Mouse (Mus musculus): ENCODE results near the gene Arhgef15. TPM values are rescaled to one million over a fixed set of nuclear protein-coding genes. Genes with fewer than 3 reads are reported as not detected.

Arhgef15 gene
- total and polyA plus RNA-seq, 3 experiments: 0.04 TPM; not detected in 2

DNA sequence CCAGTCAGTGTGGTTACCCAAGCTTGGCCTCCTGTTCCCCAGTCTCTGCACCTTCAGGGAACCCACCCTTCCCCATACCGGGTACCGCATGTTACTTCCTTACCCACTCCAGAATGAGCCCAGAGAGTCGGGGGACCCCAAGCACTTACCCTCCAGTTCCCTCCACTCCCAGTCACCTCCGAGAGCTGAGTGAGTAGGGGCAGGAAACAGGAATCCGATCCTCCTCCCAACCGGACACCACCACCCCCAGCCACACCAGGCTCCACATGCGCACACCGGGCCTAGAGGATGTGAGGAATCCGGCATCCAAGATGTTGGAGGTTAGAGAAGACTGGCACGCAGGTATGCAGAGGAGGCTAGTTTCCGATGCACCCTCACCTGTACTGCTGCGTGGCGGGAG, 583 bp downstream of the Arhgef15 start:
- Histone ChIP-seq H3K79me2 (replicated peaks; ENCODE audit: control insufficient read depth, extremely low read depth, insufficient read depth, poor library complexity, severe bottlenecking) (no peaks in the 10 kb centered on the region), H3K36me3 (replicated peaks in 1 of 2; ENCODE audit: control insufficient read depth in 1 of 2, insufficient read depth in 1 of 2, low read length in 1 of 2) (no peaks in the 10 kb centered on the region), H3K4me1 (ENCODE audit: control insufficient read depth in 1 of 2, insufficient read depth in 2 of 2) (peaks cover 0 to 9% of the 10 kb centered on the region in 2 experiments; a peak in 3 of 4 replicates), H3K9me3 (replicated peaks; ENCODE audit: low read length) (no peaks in the 10 kb centered on the region), H3K4me3 (replicated peaks in 1 of 3; ENCODE audit: low read depth in 2 of 3, low read length in 2 of 3, poor library complexity in 1 of 3) (no peak overlapping the region), H3K27ac (ENCODE audit: insufficient read depth, low read depth) (no peak overlapping the region), H3K27me3 (replicated peaks) (peaks cover 39% of the 10 kb centered on the region), H3K9ac (ENCODE audit: insufficient read depth, low read depth) (no peak overlapping the region), H3K4me2 (ENCODE audit: insufficient read depth, low read depth, poor library complexity, severe bottlenecking) (no peak overlapping the region)
- dilution Hi-C loops (cut with MboI; ENCODE audit: extremely low pct_ligation_motif_present, extremely low pct_unique_long_range_greater_than_20kb, low sequenced_read_pairs): no loop called here
- no peak for DNase-seq (ENCODE audit: extremely low read depth)
- in situ Hi-C loops (cut with MboI; ENCODE audit: low pct_ligation_motif_present, low pct_unique_long_range_greater_than_20kb, low sequenced_read_pairs): no loop called here
- no peak for TF ChIP-seq ETS1 (conservative IDR thresholded peaks at IDR 0.05; ENCODE audit: low read depth, low read length)
- TF ChIP-seq RCOR1 (conservative IDR thresholded peaks at IDR 0.05; ENCODE audit: low read depth, low read length): no peak

DNA sequence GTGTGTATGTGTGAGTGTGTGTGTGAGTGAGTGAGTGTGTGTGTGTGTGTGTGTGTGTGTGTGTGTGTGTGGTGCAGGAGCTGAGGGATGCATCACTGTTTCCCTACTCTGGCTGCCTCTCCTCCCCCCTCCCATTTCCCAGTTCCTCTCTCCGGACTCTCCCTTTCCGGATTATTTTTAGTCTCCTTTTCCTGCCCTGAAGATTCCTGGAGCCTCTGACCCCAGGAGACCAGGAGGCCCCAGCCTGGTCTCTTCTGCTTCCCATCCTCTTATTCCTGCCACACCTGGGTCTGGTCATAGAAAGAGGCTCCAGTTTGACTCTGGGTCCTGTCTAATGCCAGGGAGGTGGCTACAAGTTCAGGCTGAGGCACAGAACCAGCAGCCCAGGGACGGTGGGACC, 1.2 kb downstream of the Arhgef15 start:
- peaks cover 0 to 9% of the 10 kb centered on the region in 2 experiments; a peak in 3 of 4 replicates for H3K4me1 ChIP-seq (ENCODE audit: control insufficient read depth in 1 of 2, insufficient read depth in 2 of 2)
- H3K36me3 ChIP-seq (replicated peaks in 1 of 2; ENCODE audit: control insufficient read depth in 1 of 2, insufficient read depth in 1 of 2, low read length in 1 of 2): no peaks in the 10 kb centered on the region
- peak; percentile 60 for TF ChIP-seq IRF4 (IDR thresholded peaks at IDR 0.05; ENCODE audit: low read depth, low read length)
- TF ChIP-seq CHD2 (IDR thresholded peaks at IDR 0.05; ENCODE audit: low read length): no peak
- TF ChIP-seq E2F4 (IDR thresholded peaks at IDR 0.05; ENCODE audit: insufficient replicate concordance, low read depth, low read length): no peak
- no peak for TF ChIP-seq NELFE (IDR thresholded peaks at IDR 0.05; ENCODE audit: low read depth, low read length)
- DNase-seq (ENCODE audit: extremely low read depth): no peak
- H3K4me2 ChIP-seq (ENCODE audit: insufficient read depth, low read depth, poor library complexity, severe bottlenecking): no peak overlapping the region
- H3K4me3 ChIP-seq (replicated peaks in 1 of 3; ENCODE audit: low read depth in 2 of 3, low read length in 2 of 3, poor library complexity in 1 of 3): no peak overlapping the region
- no peaks in the 10 kb centered on the region for H3K79me2 ChIP-seq (replicated peaks; ENCODE audit: control insufficient read depth, extremely low read depth, insufficient read depth, poor library complexity, severe bottlenecking)
- H3K27ac ChIP-seq (ENCODE audit: insufficient read depth, low read depth): no peak overlapping the region
- no peak overlapping the region for H3K9ac ChIP-seq (ENCODE audit: insufficient read depth, low read depth)
- in situ Hi-C loops (cut with MboI; ENCODE audit: low pct_ligation_motif_present, low pct_unique_long_range_greater_than_20kb, low sequenced_read_pairs) (no loop called here), dilution Hi-C loops (cut with MboI; ENCODE audit: extremely low pct_ligation_motif_present, extremely low pct_unique_long_range_greater_than_20kb, low sequenced_read_pairs) (no loop called here)
- no peaks in the 10 kb centered on the region for H3K9me3 ChIP-seq (replicated peaks; ENCODE audit: low read length)
- H3K27me3 ChIP-seq (replicated peaks): peaks cover 37% of the 10 kb centered on the region

DNA sequence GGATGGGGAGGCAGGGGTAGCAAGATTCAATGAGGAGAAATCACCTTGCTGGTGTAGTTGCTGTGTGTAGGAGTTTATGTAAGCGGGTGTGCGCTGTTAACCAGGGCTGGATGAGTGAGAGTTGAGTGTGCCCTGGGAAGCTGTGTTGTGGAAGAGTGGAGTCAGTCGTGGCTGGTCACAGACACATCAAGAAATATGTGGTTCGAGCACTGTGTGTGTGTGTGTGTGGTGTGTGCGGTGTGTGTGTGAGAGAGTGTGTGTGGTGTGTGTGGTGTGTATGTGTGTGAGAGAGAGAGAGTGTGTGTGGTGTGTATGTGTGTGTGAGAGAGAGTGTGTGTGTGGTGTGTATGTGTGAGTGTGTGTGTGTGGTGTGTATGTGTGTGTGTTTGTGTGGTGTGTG, 1.8 kb downstream of the Arhgef15 start:
- in situ Hi-C loops (cut with MboI; ENCODE audit: low pct_ligation_motif_present, low pct_unique_long_range_greater_than_20kb, low sequenced_read_pairs): no loop called here
- Histone ChIP-seq H3K9ac (ENCODE audit: insufficient read depth, low read depth) (no peak overlapping the region), H3K36me3 (replicated peaks in 1 of 2; ENCODE audit: control insufficient read depth in 1 of 2, insufficient read depth in 1 of 2, low read length in 1 of 2) (no peaks in the 10 kb centered on the region), H3K4me1 (ENCODE audit: control insufficient read depth in 1 of 2, insufficient read depth in 2 of 2) (peaks cover 0 to 9% of the 10 kb centered on the region in 2 experiments; a peak in 3 of 4 replicates), H3K4me3 (replicated peaks in 1 of 3; ENCODE audit: low read depth in 2 of 3, low read length in 2 of 3, poor library complexity in 1 of 3) (no peak overlapping the region), H3K27me3 (replicated peaks) (peaks cover 36% of the 10 kb centered on the region), H3K9me3 (replicated peaks; ENCODE audit: low read length) (no peaks in the 10 kb centered on the region), H3K27ac (ENCODE audit: insufficient read depth, low read depth) (no peak overlapping the region), H3K4me2 (ENCODE audit: insufficient read depth, low read depth, poor library complexity, severe bottlenecking) (peak overlapping the region; percentile 70; the same call in 1 of the 2 replicates), H3K79me2 (replicated peaks; ENCODE audit: control insufficient read depth, extremely low read depth, insufficient read depth, poor library complexity, severe bottlenecking) (no peaks in the 10 kb centered on the region)
- no peak for DNase-seq (ENCODE audit: extremely low read depth)
- TF ChIP-seq KAT2A (IDR thresholded peaks at IDR 0.05; ENCODE audit: insufficient replicate concordance, low read length) (no peak), E2F4 (IDR thresholded peaks at IDR 0.05; ENCODE audit: insufficient replicate concordance, low read depth, low read length) (no peak), MAFK (IDR thresholded peaks at IDR 0.05; ENCODE audit: insufficient replicate concordance, low read length) (no peak), TCF12 (IDR thresholded peaks at IDR 0.05; ENCODE audit: low read depth, low read length) (no peak), MXI1 (IDR thresholded peaks at IDR 0.05; ENCODE audit: low read depth, low read length) (no peak), UBTF (IDR thresholded peaks at IDR 0.05; ENCODE audit: low read depth, low read length) (no peak), SMC3 (IDR thresholded peaks at IDR 0.05; ENCODE audit: low read depth, low read length) (no peak), ELF1 (IDR thresholded peaks at IDR 0.05; ENCODE audit: low read depth, low read length) (no peak)
- dilution Hi-C loops (cut with MboI; ENCODE audit: extremely low pct_ligation_motif_present, extremely low pct_unique_long_range_greater_than_20kb, low sequenced_read_pairs): no loop called here

All from CH12.LX (cell line).